In the genomic region with DNA sequence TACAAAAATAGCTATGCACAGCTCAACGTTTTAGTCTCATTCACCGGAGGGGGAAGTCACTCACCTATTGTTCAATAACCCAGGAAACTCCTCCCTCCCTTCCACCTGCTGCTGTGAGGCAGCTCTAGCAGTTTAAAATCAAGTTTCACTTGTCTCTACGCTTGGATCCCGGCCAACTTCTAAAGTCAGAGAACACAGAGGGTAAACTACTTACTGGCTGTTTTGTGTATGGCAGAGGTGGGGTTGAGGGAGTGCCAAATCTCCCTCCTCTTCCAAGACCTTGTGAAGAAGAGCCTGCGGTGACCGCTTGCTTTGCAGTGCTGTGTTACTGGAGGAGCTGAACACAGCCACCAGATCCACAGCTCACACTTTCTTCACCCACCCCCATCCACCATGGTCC, we compare ENCODE assay signal across 8 mouse cellular contexts. TPM values are rescaled to one million over a fixed set of nuclear protein-coding genes. Genes with fewer than 3 reads are reported as not detected.
DNase-seq lines count a peak whose midpoint lies in the region; ATAC-seq lines count a peak whose summit lies in the region.

No protein-coding gene starts in this region.

- ATAC-seq in neural tube, embryonic 13.5 days (ENCODE audit: low read depth) = peak; percentile 65; the same call in 1 of the 2 replicates
- ATAC-seq in neural tube, embryonic 15.5 days (ENCODE audit: low FRiP score) = no peak
- ATAC-seq in stomach, embryonic 15.5 days (ENCODE audit: insufficient read depth, low FRiP score, low read depth) = peak; percentile 92

- H3K27me3 ChIP-seq in neural tube, embryonic 13.5 days = no peaks in the 10 kb centered on the region
- no peaks in the 10 kb centered on the region for H3K27me3 ChIP-seq in neural tube, embryonic 15.5 days (replicated peaks)
- no peaks in the 10 kb centered on the region for H3K27me3 ChIP-seq in stomach, embryonic 15.5 days (replicated peaks)

- H3K4me3 ChIP-seq in neural tube, embryonic 13.5 days = no peak overlapping the region
- H3K4me3 ChIP-seq in neural tube, embryonic 15.5 days (replicated peaks) = no peak overlapping the region
- no peak overlapping the region for H3K4me3 ChIP-seq in stomach, embryonic 15.5 days (replicated peaks)

- 74% methylated on average over 6 of the region's 6 CpGs for WGBS in neural tube, embryonic 13.5 days
- WGBS in neural tube, embryonic 15.5 days = 66% methylated on average over 6 of the region's 6 CpGs
- 59% methylated on average over 6 of the region's 6 CpGs for WGBS in stomach, embryonic 15.5 days

- intact Hi-C loops in gastrocnemius, postnatal 14 days (cut with DNase I; ENCODE audit: low total_unique reads) = no loop called here

- no peaks in the 10 kb centered on the region for H3K9me3 ChIP-seq in neural tube, embryonic 13.5 days
- no peaks in the 10 kb centered on the region for H3K9me3 ChIP-seq in neural tube, embryonic 15.5 days (replicated peaks)
- no peaks in the 10 kb centered on the region for H3K9me3 ChIP-seq in stomach, embryonic 15.5 days

- no peak overlapping the region for H3K27ac ChIP-seq in neural tube, embryonic 13.5 days (replicated peaks)
- no peak overlapping the region for H3K27ac ChIP-seq in neural tube, embryonic 15.5 days (replicated peaks)
- peak overlapping the region; percentile 59 for H3K27ac ChIP-seq in stomach, embryonic 15.5 days

- peaks cover 82% of the 10 kb centered on the region for H3K36me3 ChIP-seq in neural tube, embryonic 13.5 days
- H3K36me3 ChIP-seq in neural tube, embryonic 15.5 days = peaks cover 62% of the 10 kb centered on the region
- H3K36me3 ChIP-seq in stomach, embryonic 15.5 days = peaks cover 26% of the 10 kb centered on the region

- no peak overlapping the region for H3K9ac ChIP-seq in neural tube, embryonic 13.5 days
- H3K9ac ChIP-seq in neural tube, embryonic 15.5 days (replicated peaks) = no peak overlapping the region
- no peak overlapping the region for H3K9ac ChIP-seq in stomach, embryonic 15.5 days

- DNase-seq in gastrocnemius, postnatal 14 days = peak; percentile 36
- peak; percentile 85 for DNase-seq in kidney, postnatal 14 days
- DNase-seq in embryo, embryonic 9.5 days (ENCODE audit: extremely low spot score) = no peak
- DNase-seq in thymus, postnatal 4 days = no peak
- DNase-seq in cerebellum, adult 9-10 months = no peak

- no peak overlapping the region for H3K4me2 ChIP-seq in neural tube, embryonic 13.5 days
- H3K4me2 ChIP-seq in neural tube, embryonic 15.5 days = no peak overlapping the region
- H3K4me2 ChIP-seq in stomach, embryonic 15.5 days = no peak overlapping the region

- no peaks in the 10 kb centered on the region for H3K4me1 ChIP-seq in neural tube, embryonic 13.5 days (replicated peaks)
- H3K4me1 ChIP-seq in neural tube, embryonic 15.5 days = no peaks in the 10 kb centered on the region
- no peaks in the 10 kb centered on the region for H3K4me1 ChIP-seq in stomach, embryonic 15.5 days

RNA-seq across cellular contexts. Expression of gene Gabpa, which starts 9.7 kb away (rescaled TPM):
- 21.2 and 21.4 TPM in 2 replicates for polyA plus RNA-seq in neural tube, embryonic 13.5 days (2015; fragmentation: Nextera tagmentation; extraction: Ambion mirVana)
- polyA plus RNA-seq in neural tube, embryonic 15.5 days (2015; fragmentation: Nextera tagmentation; extraction: Ambion mirVana) = 14.7 and 17.0 TPM in 2 replicates
- 10 to 100 TPM; 25.5 to 26.7 TPM for total RNA-seq in gastrocnemius, postnatal 14 days (2021)
- 28.6 and 31.6 TPM in 2 replicates for polyA plus RNA-seq in stomach, embryonic 15.5 days (2015; fragmentation: Nextera tagmentation; extraction: Ambion mirVana)

RNA-seq across cellular contexts. Expression of gene Atp5j, which starts 10.4 kb away (rescaled TPM):
- 765 and 862 TPM in 2 replicates for polyA plus RNA-seq in neural tube, embryonic 13.5 days (2015; fragmentation: Nextera tagmentation; extraction: Ambion mirVana)
- polyA plus RNA-seq in neural tube, embryonic 15.5 days (2015; fragmentation: Nextera tagmentation; extraction: Ambion mirVana) = 846 and 888 TPM in 2 replicates
- total RNA-seq in gastrocnemius, postnatal 14 days (2021) = 1,000 to 10,000 TPM; 1,010 to 1,148 TPM
- polyA plus RNA-seq in stomach, embryonic 15.5 days (2015; fragmentation: Nextera tagmentation; extraction: Ambion mirVana) = 899 and 940 TPM in 2 replicates

RNA-seq across cellular contexts. Expression of gene Jam2, which starts 51.1 kb away (rescaled TPM):
- polyA plus RNA-seq in neural tube, embryonic 13.5 days (2015; fragmentation: Nextera tagmentation; extraction: Ambion mirVana) = 24.5 and 26.9 TPM in 2 replicates
- polyA plus RNA-seq in neural tube, embryonic 15.5 days (2015; fragmentation: Nextera tagmentation; extraction: Ambion mirVana) = 20.8 and 24.5 TPM in 2 replicates
- 10 to 100 TPM; 19.4 to 24.7 TPM for total RNA-seq in gastrocnemius, postnatal 14 days (2021)
- polyA plus RNA-seq in stomach, embryonic 15.5 days (2015; fragmentation: Nextera tagmentation; extraction: Ambion mirVana) = 4.2 and 5.7 TPM in 2 replicates

Comparison
In these comparisons a context has a peak if more than half of its experiments do, and no peak if none do; other contexts are left out.
1. DNase-seq: peak in gastrocnemius, postnatal 14 days (single experiment) and kidney, postnatal 14 days (single experiment); none in embryo, embryonic 9.5 days (single experiment), thymus, postnatal 4 days (single experiment) and cerebellum, adult 9-10 months (single experiment).